In genomic region chr12:8365336-8365735, GRCm38 (mm10) we compare ENCODE assay signal across 10 mouse cellular contexts. TPM values are rescaled to one million over a fixed set of nuclear protein-coding genes. Genes with fewer than 3 reads are reported as not detected.
DNase-seq lines count a peak whose midpoint lies in the region; ATAC-seq lines count a peak whose summit lies in the region.
"Had no signal": no experiment of that assay in that cellular context is flagged by ENCODE, and none has a peak within 500 bp of the region (broad histone marks: within the 10 kb centered on the region; RNA-seq: fewer than 3 reads in every experiment).

No protein-coding gene starts in this region.

- H3K27ac ChIP-seq in limb, embryonic 10.5 days: peak overlapping the region; percentile 62
- H3K27ac ChIP-seq in intestine, embryonic 15.5 days: no peak overlapping the region

- 65% methylated on average over 7 of the region's 7 CpGs for WGBS in limb, embryonic 10.5 days
- WGBS in intestine, embryonic 15.5 days: 75% methylated on average over 7 of the region's 7 CpGs

- H3K36me3 ChIP-seq in limb, embryonic 10.5 days: no peaks in the 10 kb centered on the region
- no peaks in the 10 kb centered on the region for H3K36me3 ChIP-seq in intestine, embryonic 15.5 days

- ATAC-seq in intestine, embryonic 15.5 days: no peak
- ATAC-seq: intestine, postnatal 0 days had no signal

- DNase-seq in embryo, embryonic 10.5 days (ENCODE audit: low spot score): peak; percentile 38
- no peak for DNase-seq in embryo, embryonic 10 days (ENCODE audit: low spot score)
- peak; percentile 44 for DNase-seq in ovary, adult 18-20 months (ENCODE audit: low spot score)
- DNase-seq in ovary, postnatal 14 days (ENCODE audit: low spot score): no peak
- no peak for DNase-seq in limb, embryonic 10.5 days (ENCODE audit: low spot score)
- no peak for DNase-seq in left cerebral cortex, adult 18-20 months (ENCODE audit: low spot score in 2 of 2)
- DNase-seq in frontal cortex, adult 2 months (ENCODE audit: extremely low spot score in 1 of 2, low spot score in 1 of 2): no peak

- no peaks in the 10 kb centered on the region for H3K27me3 ChIP-seq in limb, embryonic 10.5 days (ENCODE audit: low read depth, poor library complexity, severe bottlenecking)
- H3K27me3 ChIP-seq in intestine, embryonic 15.5 days (replicated peaks): no peaks in the 10 kb centered on the region

- H3K9ac ChIP-seq in intestine, embryonic 15.5 days: no peak overlapping the region

- H3K4me1 ChIP-seq in limb, embryonic 10.5 days: peaks cover 35% of the 10 kb centered on the region
- 0 out of 2 replicates have a peak, but pooled peaks cover 3% of the 10 kb centered on the region for H3K4me1 ChIP-seq in intestine, embryonic 15.5 days (replicated peaks)

- no peak overlapping the region for H3K4me2 ChIP-seq in intestine, embryonic 15.5 days (replicated peaks)

- no peak overlapping the region for H3K4me3 ChIP-seq in limb, embryonic 10.5 days
- no peak overlapping the region for H3K4me3 ChIP-seq in intestine, embryonic 15.5 days (replicated peaks)
- H3K4me3 ChIP-seq: myocyte had no signal

- H3K9me3 ChIP-seq in limb, embryonic 10.5 days (replicated peaks): no peaks in the 10 kb centered on the region
- no peaks in the 10 kb centered on the region for H3K9me3 ChIP-seq in intestine, embryonic 15.5 days

RNA-seq across cellular contexts. Expression of gene Hs1bp3, which starts 52.1 kb away (rescaled TPM):
- polyA plus RNA-seq in limb, embryonic 10.5 days (2016; fragmentation: Nextera tagmentation; extraction: Ambion mirVana): 18.4 and 19.5 TPM in 2 replicates
- 21.4 and 23.4 TPM in 2 replicates for polyA plus RNA-seq in intestine, embryonic 15.5 days (2015; fragmentation: Nextera tagmentation; extraction: Ambion mirVana)
- 10 to 100 TPM; 10.9 to 14.6 TPM for total RNA-seq in left cerebral cortex, adult 18-20 months (2021)
- 12.8 and 13.5 TPM in 2 replicates for polyA plus RNA-seq in frontal cortex, adult 2 months (2012; rRNA removed)

Comparison
In these comparisons a context has a peak if more than half of its experiments do, and no peak if none do; other contexts are left out.
1. DNase-seq: peak in embryo, embryonic 10.5 days (single experiment) and ovary, adult 18-20 months (single experiment); none in embryo, embryonic 10 days (single experiment), ovary, postnatal 14 days (single experiment), limb, embryonic 10.5 days (single experiment), left cerebral cortex, adult 18-20 months (0 of 2) and frontal cortex, adult 2 months (0 of 2).